Mouse (Mus musculus) heart, embryonic 16.5 days (tissue): ENCODE results near the gene Ece1. TPM values are rescaled to one million over a fixed set of nuclear protein-coding genes. Genes with fewer than 3 reads are reported as not detected.

Experiments used
- ATAC-seq: fragments of 200-750 bp; cut with Nextera tagmentation; replicated peaks from 2 replicates; pipeline ENCODE4 v1.8.0; 2017; ENCODE audit warnings: moderate number of reproducible peaks; ENCODE audit not compliant: insufficient read depth, low FRiP score; ENCODE audit errors: extremely low read depth
- H3K27ac ChIP-seq: fragments of 300-500 bp; sonication (generic); 2 replicates; pipeline ENCODE4 v1.5.1; 2014; ENCODE audit warnings: mild to moderate bottlenecking, low read length, control low read depth, moderate library complexity
- H3K27me3 ChIP-seq: fragments of 300-500 bp; sonication (generic); 2 replicates; pipeline ENCODE4 v1.6.1; 2014; ENCODE audit warnings: low read length, mixed read lengths; ENCODE audit not compliant: control insufficient read depth, insufficient read depth
- H3K36me3 ChIP-seq: fragments of 300-500 bp; sonication (generic); 2 replicates; pipeline ENCODE4 v1.6.1; 2014; ENCODE audit not compliant: control insufficient read depth, insufficient read depth
- H3K4me1 ChIP-seq: fragments of 300-500 bp; sonication (generic); 2 replicates; pipeline ENCODE4 v1.6.1; 2014; ENCODE audit warnings: low read length, mixed read lengths; ENCODE audit not compliant: control insufficient read depth, insufficient read depth
- H3K4me2 ChIP-seq: fragments of 300-500 bp; sonication (generic); 2 replicates; pipeline ENCODE4 v1.6.1; 2014; ENCODE audit warnings: low read depth, mild to moderate bottlenecking, control low read depth, low read length
- H3K4me3 ChIP-seq: fragments of 300-500 bp; sonication (generic); 2 replicates; pipeline ENCODE4 v1.5.1; 2014; ENCODE audit warnings: mild to moderate bottlenecking, control low read depth, low read length
- H3K9ac ChIP-seq: fragments of 300-500 bp; sonication (generic); 2 replicates; pipeline ENCODE4 v1.6.1; 2014; ENCODE audit warnings: low read length, control low read depth
- H3K9me3 ChIP-seq: fragments of 300-500 bp; sonication (generic); replicated peaks from 2 replicates; pipeline ENCODE4 v1.6.1; 2016; ENCODE audit warnings: low read length; ENCODE audit not compliant: control insufficient read depth
- WGBS: fragments of 180-500 bp; shearing (Covaris S2); extraction: QIAGEN DNeasy Blood & Tissue Kit; methylation state at CpG from one replicate; pipeline ENCODE4 v1.1.7; 2014; 5-methylcytosine and 5-hydroxymethylcytosine counted together
- polyA plus RNA-seq: library from polyadenylated mRNA; unstranded; fragments of >200 nt; fragmentation: Nextera tagmentation; extraction: Ambion mirVana; gene quantifications from 2 replicates; pipeline ENCODE4 v1.2.1, GENCODE M21; 2015

Ece1 gene
- polyA plus RNA-seq, 1 experiment from 2014 or later = 69.2 TPM

GRCm38 (mm10) chr4:137931009-137931757 is 69.1 kb downstream of the Ece1 start:
- H3K4me1 ChIP-seq = peaks cover 60% of the 10 kb centered on the region
- no peaks in the 10 kb centered on the region for H3K27me3 ChIP-seq
- peak overlapping the region; percentile 86 for H3K27ac ChIP-seq
- ATAC-seq = peak; percentile 82
- 7% methylated on average over 18 of the region's 18 CpGs for WGBS
- peak overlapping the region; percentile 57 for H3K4me2 ChIP-seq
- H3K9me3 ChIP-seq = no peaks in the 10 kb centered on the region
- peak overlapping the region; percentile 19; the same call in 1 of the 2 replicates for H3K4me3 ChIP-seq
- H3K36me3 ChIP-seq = peaks cover 11% of the 10 kb centered on the region; the same call in 1 of the 2 replicates
- peak overlapping the region; percentile 5 for H3K9ac ChIP-seq

- H3K27ac ChIP-seq = 0 out of 2 replicates have a peak overlapping the region, but pooled peaks have one; percentile 11
- no peaks in the 10 kb centered on the region for H3K9me3 ChIP-seq
- WGBS = 55% methylated on average over 6 of the region's 6 CpGs
- peaks cover 11% of the 10 kb centered on the region; the same call in 1 of the 2 replicates for H3K36me3 ChIP-seq
- H3K4me3 ChIP-seq = no peak overlapping the region
- no peak overlapping the region for H3K9ac ChIP-seq
- ATAC-seq = no peak
- no peaks in the 10 kb centered on the region for H3K27me3 ChIP-seq
- peaks cover 49% of the 10 kb centered on the region for H3K4me1 ChIP-seq
- H3K4me2 ChIP-seq = no peak overlapping the region
Measured at GRCm38 (mm10) chr4:137932554-137933178, 70.6 kb downstream of the Ece1 start.

- 0 out of 2 replicates have a peak overlapping the region, but pooled peaks have one; percentile 4 for H3K27ac ChIP-seq
- no peak for ATAC-seq
Measured at GRCm38 (mm10) chr4:137933328-137933727, 71.3 kb downstream of the Ece1 start.

DNA sequence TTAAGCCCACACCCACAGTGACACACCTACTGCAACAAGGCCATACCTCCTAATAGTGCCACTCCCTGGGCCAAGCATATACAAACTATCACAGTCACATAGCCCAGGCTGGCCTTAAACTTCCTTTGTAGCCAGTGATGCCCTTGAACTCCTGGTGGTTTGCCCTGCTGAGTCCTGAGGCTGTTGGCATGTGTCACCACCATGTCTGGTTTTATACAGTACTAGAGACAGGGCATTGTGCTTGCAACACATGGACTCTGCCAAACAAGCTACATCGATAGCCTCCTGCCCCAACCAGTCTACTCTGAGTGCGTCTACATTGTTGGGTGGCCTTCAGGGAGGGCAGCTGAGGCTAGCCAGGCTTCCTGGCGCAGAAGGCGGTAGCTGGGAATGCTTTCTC is 74.1 kb downstream of the Ece1 start:
- Histone ChIP-seq H3K4me3 (no peak overlapping the region), H3K36me3 (peaks cover 11% of the 10 kb centered on the region; the same call in 1 of the 2 replicates), H3K4me2 (no peak overlapping the region), H3K27ac (no peak overlapping the region), H3K9me3 (no peaks in the 10 kb centered on the region), H3K4me1 (peaks cover 20% of the 10 kb centered on the region), H3K9ac (no peak overlapping the region), H3K27me3 (no peaks in the 10 kb centered on the region)
- ATAC-seq = no peak
- WGBS = 90% methylated on average over 4 of the region's 4 CpGs

More at GRCm38 (mm10) chr4:137933328-137933727, 71.3 kb downstream of the Ece1 start:
- Histone ChIP-seq H3K4me3 (no peak overlapping the region), H3K9me3 (no peaks in the 10 kb centered on the region), H3K4me1 (peaks cover 44% of the 10 kb centered on the region), H3K4me2 (no peak overlapping the region), H3K9ac (no peak overlapping the region), H3K36me3 (peaks cover 6% of the 10 kb centered on the region; the same call in 1 of the 2 replicates), H3K27me3 (no peaks in the 10 kb centered on the region)
- WGBS = 33% methylated on average over 5 of the region's 5 CpGs

DNA sequence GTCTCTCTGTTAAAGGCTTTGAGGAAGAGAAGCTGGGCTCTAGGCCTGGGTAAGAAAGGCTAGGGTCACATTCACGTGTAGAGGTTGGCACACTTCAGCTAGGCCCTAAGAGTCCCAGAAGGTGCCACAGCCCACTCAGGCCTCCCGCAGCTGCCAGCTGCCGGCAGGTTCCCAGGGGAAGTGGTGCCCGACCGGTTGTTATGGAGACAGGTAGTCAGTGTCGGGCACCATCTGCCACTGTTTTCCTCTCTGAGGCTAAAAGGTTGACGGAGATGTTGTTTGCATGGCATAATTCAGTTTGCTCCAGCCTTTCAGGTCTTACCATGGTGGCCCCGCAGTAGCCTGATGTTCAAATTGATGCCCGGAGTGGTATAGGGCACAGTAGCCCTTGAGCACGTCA is 78.0 kb downstream of the Ece1 start:
- H3K9ac ChIP-seq = no peak overlapping the region
- no peak overlapping the region for H3K4me2 ChIP-seq
- no peak overlapping the region for H3K4me3 ChIP-seq
- no peaks in the 10 kb centered on the region for H3K4me1 ChIP-seq
- H3K36me3 ChIP-seq = peaks cover 11% of the 10 kb centered on the region; the same call in 1 of the 2 replicates
- no peaks in the 10 kb centered on the region for H3K27me3 ChIP-seq
- 93% methylated on average over 10 of the region's 10 CpGs for WGBS
- no peak overlapping the region for H3K27ac ChIP-seq
- H3K9me3 ChIP-seq = no peaks in the 10 kb centered on the region
- ATAC-seq = no peak

DNA sequence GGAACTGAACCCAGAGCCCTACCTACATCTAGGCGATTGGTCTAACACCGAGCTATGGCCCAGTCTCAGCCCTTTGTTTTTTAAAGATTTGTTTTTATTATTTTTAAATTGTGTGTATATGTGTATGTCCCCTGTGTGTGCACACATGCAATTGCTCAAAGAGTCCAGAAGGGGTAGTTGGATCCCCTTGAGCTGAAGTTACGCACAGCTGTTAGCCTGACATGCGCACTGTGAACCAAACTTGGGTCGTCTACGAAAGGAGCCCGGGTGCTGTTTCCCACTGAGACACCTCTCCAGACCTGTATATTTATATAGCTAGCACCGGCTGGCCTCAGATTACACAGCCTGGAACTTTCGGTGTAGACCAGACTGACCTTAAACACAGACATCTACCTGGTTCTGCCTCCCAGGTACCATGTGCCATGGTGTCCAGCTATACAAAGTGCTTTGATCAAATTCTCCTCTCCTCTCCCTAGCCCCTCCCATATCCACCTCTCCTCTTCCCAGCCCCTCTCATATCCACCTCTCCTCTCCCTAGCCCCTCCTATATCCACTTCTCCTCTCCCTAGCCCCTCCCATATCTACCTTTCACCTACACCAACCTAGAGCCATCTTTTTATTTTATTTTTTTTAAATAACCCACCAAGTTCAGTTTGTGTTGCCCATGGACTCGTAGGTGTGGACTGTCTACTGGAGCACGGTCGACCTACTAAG is 79.3 kb downstream of the Ece1 start:
- no peak overlapping the region for H3K4me3 ChIP-seq
- 94% methylated on average over 12 of the region's 12 CpGs for WGBS
- H3K36me3 ChIP-seq = peaks cover 7% of the 10 kb centered on the region; the same call in 1 of the 2 replicates
- H3K4me2 ChIP-seq = no peak overlapping the region
- H3K27ac ChIP-seq = no peak overlapping the region
- H3K27me3 ChIP-seq = no peaks in the 10 kb centered on the region
- no peak overlapping the region for H3K9ac ChIP-seq
- no peaks in the 10 kb centered on the region for H3K9me3 ChIP-seq
- H3K4me1 ChIP-seq = no peaks in the 10 kb centered on the region
- ATAC-seq = no peak

DNA sequence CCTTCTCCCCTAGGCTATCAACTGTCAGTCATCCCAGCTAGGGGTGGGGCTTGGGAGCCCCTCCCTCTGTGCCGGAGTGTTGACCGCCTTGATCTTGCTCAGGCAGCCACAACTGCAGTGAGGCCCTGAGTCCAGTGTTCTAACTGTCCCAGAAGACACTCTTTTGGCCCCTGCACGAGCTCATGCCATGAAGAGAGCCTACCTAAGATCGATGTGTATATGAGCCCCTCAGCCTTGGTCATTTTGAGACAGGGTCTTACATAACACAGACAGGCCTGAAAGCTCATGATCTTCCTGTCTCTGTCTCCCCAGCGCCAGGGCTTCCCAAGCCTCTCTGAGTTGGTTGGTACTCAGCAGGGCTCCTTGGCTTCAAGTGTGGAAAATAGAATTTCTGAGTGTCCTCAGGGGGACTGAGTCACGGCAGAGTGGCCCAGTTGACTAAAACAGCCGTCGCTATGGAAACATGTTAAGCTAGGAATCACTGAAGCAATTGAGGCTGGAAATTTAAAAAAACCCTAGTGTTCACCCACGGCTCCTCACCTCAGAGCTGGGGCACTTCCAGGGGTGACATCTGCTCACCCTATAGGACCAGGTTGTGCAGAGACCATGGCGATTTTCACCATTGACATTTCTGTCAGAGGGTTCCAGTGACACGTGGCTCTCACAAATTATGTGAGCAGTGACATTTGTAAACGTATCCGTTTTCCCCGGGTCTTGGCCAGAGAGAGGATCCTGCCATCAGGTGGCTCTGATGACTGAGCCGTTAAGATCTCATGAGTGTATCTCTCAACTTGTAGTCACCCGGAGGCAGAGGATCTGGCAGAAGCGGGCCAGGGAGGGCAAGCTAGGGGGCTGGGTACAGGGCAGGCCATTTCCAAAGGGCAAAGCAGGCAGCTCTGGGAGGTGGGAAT is 80.1 kb downstream of the Ece1 start:
- Histone ChIP-seq H3K9me3 (no peaks in the 10 kb centered on the region), H3K4me1 (no peaks in the 10 kb centered on the region), H3K9ac (no peak overlapping the region), H3K36me3 (peaks cover 7% of the 10 kb centered on the region; the same call in 1 of the 2 replicates), H3K27me3 (no peaks in the 10 kb centered on the region), H3K4me3 (no peak overlapping the region), H3K27ac (no peak overlapping the region), H3K4me2 (no peak overlapping the region)
- WGBS = 71% methylated on average over 17 of the region's 17 CpGs
- no peak for ATAC-seq

GRCm38 (mm10) chr4:137942782-137943486 is 80.9 kb downstream of the Ece1 start:
- H3K4me3 ChIP-seq = no peak overlapping the region
- 74% methylated on average over 9 of the region's 9 CpGs for WGBS
- peaks cover 7% of the 10 kb centered on the region; the same call in 1 of the 2 replicates for H3K36me3 ChIP-seq
- H3K4me1 ChIP-seq = no peaks in the 10 kb centered on the region
- H3K9ac ChIP-seq = no peak overlapping the region
- H3K4me2 ChIP-seq = no peak overlapping the region
- H3K27me3 ChIP-seq = no peaks in the 10 kb centered on the region
- H3K27ac ChIP-seq = no peak overlapping the region
- no peaks in the 10 kb centered on the region for H3K9me3 ChIP-seq
- no peak for ATAC-seq
